Mouse (Mus musculus) heart, postnatal 10 days (tissue): ENCODE results near the gene Ghitm. TPM values are rescaled to one million over a fixed set of nuclear protein-coding genes. Genes with fewer than 3 reads are reported as not detected.

Source experiments
- DNase-seq, 2 experiments: peaks; one replicate each; pipeline ENCODE4 v3.0.0; 2021
- intact Hi-C: fragments of 180-260 bp; cut with DNase I; formaldehyde crosslinking; loops from one replicate; pipeline ENCODE4 v1.15.1; 2025
- total RNA-seq, 2 experiments: library from RNA; stranded (reverse); gene quantifications; 2 replicates each; pipeline ENCODE4 v1.2.3; 2021

The Ghitm gene
- total RNA-seq, 2 experiments from 2014 or later, result 503 to 525 TPM

GRCm38 (mm10) chr14:37104747-37105146 is 30.3 kb downstream of the Ghitm start:
- intact Hi-C loops, result no loop called here
- DNase-seq, result peak; percentile 51 to 60

- DNase-seq, result no peak
- intact Hi-C loops, result no loop called here
Measured at GRCm38 (mm10) chr14:37102484-37102883, 32.6 kb downstream of the Ghitm start.

GRCm38 (mm10) chr14:37101531-37101930 is 33.5 kb downstream of the Ghitm start:
- intact Hi-C loops, result no loop called here
- no peak for DNase-seq

- intact Hi-C loops, result no loop called here
- no peak for DNase-seq
Measured at GRCm38 (mm10) chr14:37097956-37098530, 37.0 kb downstream of the Ghitm start, which contains the start of gene Cdhr1. Gene Cdhr1 (minus strand): TSS chr14:37098347.

GRCm38 (mm10) chr14:37095556-37095955 is 39.5 kb downstream of the Ghitm start:
- DNase-seq, result no peak
- intact Hi-C loops, result no loop called here

- intact Hi-C loops, result no loop called here
- no peak for DNase-seq
Measured at GRCm38 (mm10) chr14:37094436-37094835, 40.6 kb downstream of the Ghitm start.

GRCm38 (mm10) chr14:37083755-37084154 is 51.3 kb downstream of the Ghitm start:
- intact Hi-C loops, result no loop called here
- DNase-seq, result no peak

- intact Hi-C loops, result no loop called here
- DNase-seq, result no peak
Measured at GRCm38 (mm10) chr14:37080724-37081123, 54.3 kb downstream of the Ghitm start.

Other genes starting within 250 kb of the Ghitm start
- gene Ccser2, start 166.5 kb downstream of the Ghitm start, total RNA-seq, result 100 to 1,000 TPM; 106 to 115 TPM
- not detected for gene Rgr, start 86.3 kb downstream of the Ghitm start, total RNA-seq
- not detected for gene Lrit1, start 80.4 kb downstream of the Ghitm start, total RNA-seq
- gene Lrit2, start 67.3 kb downstream of the Ghitm start, total RNA-seq, result not detected
- under 1 TPM in 1 of 2 experiments, not detected in 1; 0.07 TPM for gene Cdhr1, start 36.9 kb downstream of the Ghitm start, total RNA-seq
- gene 2610528A11Rik, start 21.2 kb downstream of the Ghitm start, total RNA-seq, result under 1 TPM; 0.37 to 0.60 TPM